Mouse (Mus musculus) limb, embryonic 14.5 days (tissue): Measurements from ENCODE around the gene Slco4a1. TPM values are rescaled to one million over a fixed set of nuclear protein-coding genes. Genes with fewer than 3 reads are reported as not detected.

Experiments
- ATAC-seq: fragments of 200-750 bp; cut with Nextera tagmentation; 2 replicates; pipeline ENCODE4 v1.8.0; 2017; ENCODE audit warnings: low read depth, moderate number of reproducible peaks, moderate TSS enrichment; ENCODE audit not compliant: low FRiP score
- DNase-seq: peaks from one replicate; pipeline ENCODE4 v3.0.0-alpha.2; 2015; ENCODE audit warnings: low spot score
- H3K27ac ChIP-seq: fragments of 300-500 bp; sonication (generic); replicated peaks from 2 replicates; pipeline ENCODE4 v1.5.1; 2014; ENCODE audit warnings: low read depth, mild to moderate bottlenecking, low read length, moderate library complexity, mixed read lengths
- H3K27me3 ChIP-seq: fragments of 300-500 bp; sonication (generic); 2 replicates; pipeline ENCODE4 v1.6.1; 2014; ENCODE audit warnings: low read length, mixed read lengths; ENCODE audit not compliant: control insufficient read depth, insufficient read depth
- H3K36me3 ChIP-seq: fragments of 300-500 bp; sonication (generic); 2 replicates; pipeline ENCODE4 v1.6.1; 2014; ENCODE audit warnings: mild to moderate bottlenecking, low read length, moderate library complexity, mixed read lengths; ENCODE audit not compliant: control insufficient read depth, insufficient read depth
- H3K4me1 ChIP-seq: fragments of 300-500 bp; sonication (generic); 2 replicates; pipeline ENCODE4 v1.6.1; 2014; ENCODE audit warnings: antibody characterized with exemption, low read length, mixed read lengths; ENCODE audit not compliant: control insufficient read depth, insufficient read depth
- H3K4me2 ChIP-seq: fragments of 300-500 bp; sonication (generic); replicated peaks from 2 replicates; pipeline ENCODE4 v1.6.1; 2014; ENCODE audit warnings: low read depth, mild to moderate bottlenecking, low read length, moderate library complexity; ENCODE audit not compliant: severe bottlenecking
- H3K4me3 ChIP-seq: fragments of 300-500 bp; sonication (generic); replicated peaks from 2 replicates; pipeline ENCODE4 v1.5.1; 2014; ENCODE audit warnings: low read length
- H3K9ac ChIP-seq: fragments of 300-500 bp; sonication (generic); 2 replicates; pipeline ENCODE4 v1.6.1; 2014; ENCODE audit warnings: mild to moderate bottlenecking, low read depth, low read length, moderate library complexity; ENCODE audit not compliant: severe bottlenecking
- H3K9me3 ChIP-seq: fragments of 300-500 bp; sonication (generic); 2 replicates; pipeline ENCODE4 v1.6.1; 2016; ENCODE audit warnings: low read length; ENCODE audit not compliant: control insufficient read depth
- POLR2A ChIP-seq: fragments of 200-500 bp; IDR thresholded peaks from 2 replicates; pipeline ENCODE4 v1.8.0; 2012; ENCODE audit warnings: inconsistent platforms, mild to moderate bottlenecking, moderate library complexity, borderline replicate concordance; ENCODE audit not compliant: insufficient read depth, insufficient read length; ENCODE audit errors: extremely low read depth
- WGBS: fragments of 180-500 bp; shearing (Covaris S2); extraction: QIAGEN DNeasy Blood & Tissue Kit; methylation state at CpG from one replicate; pipeline ENCODE4 v1.1.7; 2014; 5-methylcytosine and 5-hydroxymethylcytosine counted together
- polyA plus RNA-seq, 2 experiments: library from polyadenylated mRNA; depleted of rRNA in 1 of 2; stranded (reverse) in 1 of 2; unstranded in 1 of 2; fragments of >200 nt; fragmentation: Nextera tagmentation in 1 of 2; extraction: Ambion mirVana in 1 of 2; gene quantifications; 2 replicates each; pipeline versions ENCODE4 v1.2.1 to v1.2.3; 2012 to 2014

Slco4a1 gene
- polyA plus RNA-seq, 2 experiments, result 0.41 to 0.87 TPM

- Histone ChIP-seq H3K27ac (no peak overlapping the region), H3K27me3 (no peaks in the 10 kb centered on the region), H3K36me3 (no peaks in the 10 kb centered on the region), H3K4me2 (no peak overlapping the region), H3K9me3 (no peaks in the 10 kb centered on the region), H3K4me3 (no peak overlapping the region), H3K9ac (no peak overlapping the region), H3K4me1 (peaks cover 16% of the 10 kb centered on the region)
- 57% methylated on average over 3 of the region's 3 CpGs for WGBS
- DNase-seq (no peak), ATAC-seq (no peak)
- TF ChIP-seq POLR2A, result no peak
These were observed 57.0 kb downstream of the Slco4a1 start for GRCm38 (mm10) chr2:180513019-180513418.

DNA sequence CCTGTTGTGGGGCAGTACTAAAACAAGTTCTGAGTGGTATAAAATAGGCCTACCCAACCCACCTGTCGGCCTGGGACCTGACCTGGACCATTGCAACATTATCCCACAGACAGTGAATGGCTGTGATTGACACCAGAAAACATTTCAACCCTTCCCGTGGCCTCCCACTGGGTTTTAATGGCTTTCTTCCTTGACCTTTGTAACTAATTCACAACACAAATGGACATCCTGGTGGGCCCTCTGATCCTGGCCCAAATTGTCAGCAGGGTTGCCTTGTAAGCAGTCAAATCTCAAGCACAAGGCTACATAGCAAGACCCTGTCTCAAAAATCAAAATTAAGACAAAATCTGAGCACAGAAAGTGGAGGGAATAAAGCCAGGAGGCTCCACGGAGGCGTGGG is 57.8 kb downstream of the Slco4a1 start:
- H3K4me1 ChIP-seq, result peaks cover 16% of the 10 kb centered on the region
- no peaks in the 10 kb centered on the region for H3K27me3 ChIP-seq
- no peak overlapping the region for H3K4me3 ChIP-seq
- H3K36me3 ChIP-seq, result no peaks in the 10 kb centered on the region
- no peak overlapping the region for H3K27ac ChIP-seq
- ATAC-seq, result no peak
- H3K9ac ChIP-seq, result no peak overlapping the region
- no peak for DNase-seq
- no peaks in the 10 kb centered on the region for H3K9me3 ChIP-seq
- 36% methylated on average over 4 of the region's 4 CpGs for WGBS
- no peak for TF ChIP-seq POLR2A
- no peak overlapping the region for H3K4me2 ChIP-seq

- Histone ChIP-seq H3K4me1 (no peaks in the 10 kb centered on the region), H3K9ac (no peak overlapping the region), H3K27ac (no peak overlapping the region), H3K4me2 (no peak overlapping the region), H3K4me3 (no peak overlapping the region), H3K36me3 (no peaks in the 10 kb centered on the region), H3K27me3 (no peaks in the 10 kb centered on the region), H3K9me3 (no peaks in the 10 kb centered on the region)
- 79% methylated on average over 5 of the region's 5 CpGs for WGBS
- ATAC-seq (no peak), DNase-seq (no peak)
- TF ChIP-seq POLR2A, result no peak
These were observed 65.6 kb downstream of the Slco4a1 start for GRCm38 (mm10) chr2:180521437-180522221.

DNA sequence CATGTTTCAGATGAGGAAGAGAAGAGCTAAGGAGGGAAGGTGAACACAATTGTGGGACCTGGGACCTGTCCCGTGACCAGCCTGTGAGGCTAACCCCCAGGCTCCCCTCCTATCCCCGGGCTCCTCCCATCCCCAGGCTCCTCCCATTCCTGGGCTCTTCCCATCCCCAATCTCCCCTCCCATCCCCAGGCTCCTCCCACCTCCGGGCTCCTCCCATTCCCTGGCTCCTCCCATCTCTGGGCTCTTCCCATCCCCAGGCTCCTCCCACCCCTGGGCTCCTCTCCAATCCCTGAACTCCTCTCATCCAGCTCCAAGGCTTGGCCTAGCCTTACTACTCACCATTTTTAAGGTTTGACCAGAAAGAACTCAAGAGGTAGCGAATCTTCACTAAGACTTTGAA is 66.8 kb downstream of the Slco4a1 start:
- Histone ChIP-seq H3K4me2 (no peak overlapping the region), H3K27me3 (no peaks in the 10 kb centered on the region), H3K27ac (no peak overlapping the region), H3K9ac (no peak overlapping the region), H3K4me1 (no peaks in the 10 kb centered on the region), H3K4me3 (no peak overlapping the region), H3K9me3 (no peaks in the 10 kb centered on the region), H3K36me3 (no peaks in the 10 kb centered on the region)
- TF ChIP-seq POLR2A, result no peak
- WGBS, result 69% methylated on average over 4 of the region's 4 CpGs
- DNase-seq (no peak), ATAC-seq (no peak)

Other genes with a start within 250 kb of the Slco4a1 start
- gene Lama5, start 230.4 kb upstream of the Slco4a1 start, polyA plus RNA-seq (2012; rRNA removed), result 47.3 and 56.7 TPM in 2 replicates
- gene Lama5, start 230.4 kb upstream of the Slco4a1 start, polyA plus RNA-seq (2014; fragmentation: Nextera tagmentation; extraction: Ambion mirVana), result 30.4 and 31.2 TPM in 2 replicates
- 3,975 and 4,219 TPM in 2 replicates for gene Rps21, start 198.9 kb upstream of the Slco4a1 start, polyA plus RNA-seq (2012; rRNA removed)
- gene Rps21, start 198.9 kb upstream of the Slco4a1 start, polyA plus RNA-seq (2014; fragmentation: Nextera tagmentation; extraction: Ambion mirVana), result 716 and 729 TPM in 2 replicates
- gene Cables2, start 182.7 kb upstream of the Slco4a1 start, polyA plus RNA-seq (2012; rRNA removed), result 37.7 and 45.8 TPM in 2 replicates
- gene Cables2, start 182.7 kb upstream of the Slco4a1 start, polyA plus RNA-seq (2014; fragmentation: Nextera tagmentation; extraction: Ambion mirVana), result 22.5 and 23.4 TPM in 2 replicates
- gene Rbbp8nl, start 166.4 kb upstream of the Slco4a1 start, polyA plus RNA-seq (2012; rRNA removed), result 2.0 and 2.3 TPM in 2 replicates
- gene Rbbp8nl, start 166.4 kb upstream of the Slco4a1 start, polyA plus RNA-seq (2014; fragmentation: Nextera tagmentation; extraction: Ambion mirVana), result 1.0 and 1.3 TPM in 2 replicates
- 0.01 and 0.05 TPM in 2 replicates for gene Gata5, start 121.5 kb upstream of the Slco4a1 start, polyA plus RNA-seq (2012; rRNA removed)
- 0.06 TPM in 1 of 2 replicates, not detected in the other for gene Gata5, start 121.5 kb upstream of the Slco4a1 start, polyA plus RNA-seq (2014; fragmentation: Nextera tagmentation; extraction: Ambion mirVana)
- gene Ntsr1, start 43.7 kb downstream of the Slco4a1 start, polyA plus RNA-seq (2012; rRNA removed), result 0.52 and 0.77 TPM in 2 replicates
- 0.40 TPM in 2 replicates for gene Ntsr1, start 43.7 kb downstream of the Slco4a1 start, polyA plus RNA-seq (2014; fragmentation: Nextera tagmentation; extraction: Ambion mirVana)
- 46.6 and 52.2 TPM in 2 replicates for gene Mrgbp, start 125.1 kb downstream of the Slco4a1 start, polyA plus RNA-seq (2012; rRNA removed)
- 30.5 and 31.9 TPM in 2 replicates for gene Mrgbp, start 125.1 kb downstream of the Slco4a1 start, polyA plus RNA-seq (2014; fragmentation: Nextera tagmentation; extraction: Ambion mirVana)
- 67.5 and 78.6 TPM in 2 replicates for gene Ogfr, start 133.0 kb downstream of the Slco4a1 start, polyA plus RNA-seq (2012; rRNA removed)
- 71.4 and 84.5 TPM in 2 replicates for gene Ogfr, start 133.0 kb downstream of the Slco4a1 start, polyA plus RNA-seq (2014; fragmentation: Nextera tagmentation; extraction: Ambion mirVana)
- gene Col9a3, start 141.5 kb downstream of the Slco4a1 start, polyA plus RNA-seq (2012; rRNA removed), result 612 and 663 TPM in 2 replicates
- gene Col9a3, start 141.5 kb downstream of the Slco4a1 start, polyA plus RNA-seq (2014; fragmentation: Nextera tagmentation; extraction: Ambion mirVana), result 334 and 360 TPM in 2 replicates
- gene Tcfl5, start 186.5 kb downstream of the Slco4a1 start, polyA plus RNA-seq (2012; rRNA removed), result 1.8 and 2.0 TPM in 2 replicates
- 0.70 and 0.98 TPM in 2 replicates for gene Tcfl5, start 186.5 kb downstream of the Slco4a1 start, polyA plus RNA-seq (2014; fragmentation: Nextera tagmentation; extraction: Ambion mirVana)